Mouse (Mus musculus): Measurements from ENCODE around the gene Ceacam9.

The Ceacam9 gene

GRCm38 (mm10) chr7:16739056-16739604, 17.4 kb downstream of the Ceacam9 start:
- DNase-seq (ENCODE audit: low spot score in 2 of 2), result no peak

- DNase-seq (ENCODE audit: low spot score in 2 of 2), result no peak
Observed at GRCm38 (mm10) chr7:16745373-16745772, 23.6 kb downstream of the Ceacam9 start.

- no peak for DNase-seq (ENCODE audit: low spot score in 2 of 2)
Observed at GRCm38 (mm10) chr7:16746093-16746492, 24.4 kb downstream of the Ceacam9 start.

GRCm38 (mm10) chr7:16747656-16748055, 25.9 kb downstream of the Ceacam9 start:
- no peak for DNase-seq (ENCODE audit: low spot score in 2 of 2)

DNA sequence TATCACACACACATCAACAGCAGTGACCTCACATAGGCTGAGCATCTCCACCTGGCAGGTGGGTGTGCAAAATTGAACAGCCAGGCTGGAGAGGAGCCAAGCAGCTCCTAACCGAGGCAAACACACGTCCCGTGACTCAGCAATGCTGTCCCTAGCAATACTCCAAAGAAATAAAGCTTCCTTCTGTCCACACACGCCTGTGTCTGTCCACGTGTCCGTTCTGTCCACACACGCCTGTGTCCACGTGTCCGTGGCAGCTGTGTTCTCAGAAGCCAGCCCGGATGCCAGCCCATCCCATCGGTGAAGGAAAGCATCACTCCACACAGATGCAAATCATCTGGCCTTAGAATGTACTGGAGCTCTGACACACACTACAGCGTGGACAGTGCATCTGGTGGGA, 30.3 kb downstream of the Ceacam9 start:
- DNase-seq (ENCODE audit: low spot score in 2 of 2), result peak; percentile 44 to 66

DNA sequence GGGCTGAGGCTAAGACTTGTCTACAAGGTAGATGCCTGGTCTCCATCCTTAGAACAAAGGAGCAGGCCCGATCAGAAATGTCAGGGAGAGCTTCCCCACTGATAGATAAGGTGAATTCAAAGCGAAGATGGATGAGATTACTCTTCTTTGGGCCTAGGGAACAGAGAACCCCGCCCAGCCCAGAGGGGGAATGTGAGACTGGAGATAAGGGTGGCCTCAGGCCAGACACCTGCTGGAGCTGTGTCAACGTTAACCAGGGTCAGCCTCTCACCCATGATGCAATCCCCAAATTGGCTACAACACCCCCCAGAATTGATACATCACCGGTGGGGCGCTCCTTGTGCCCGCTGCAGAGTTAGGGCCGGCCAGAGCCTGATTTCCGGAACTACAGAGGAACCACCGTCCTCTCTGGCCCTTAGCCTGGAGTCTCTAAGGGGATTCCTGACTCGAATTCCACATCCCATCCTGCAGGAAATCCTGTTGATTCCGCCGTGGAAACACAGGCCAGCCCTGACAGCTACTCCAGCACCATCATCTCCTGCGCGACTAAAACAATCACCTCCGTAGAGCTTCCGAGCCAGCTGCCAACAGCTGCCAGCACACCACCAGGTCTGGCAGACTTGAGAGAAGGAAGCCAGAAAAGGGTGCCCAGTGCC, 33.8 kb downstream of the Ceacam9 start:
- no peak for DNase-seq (ENCODE audit: low spot score in 2 of 2)

DNA sequence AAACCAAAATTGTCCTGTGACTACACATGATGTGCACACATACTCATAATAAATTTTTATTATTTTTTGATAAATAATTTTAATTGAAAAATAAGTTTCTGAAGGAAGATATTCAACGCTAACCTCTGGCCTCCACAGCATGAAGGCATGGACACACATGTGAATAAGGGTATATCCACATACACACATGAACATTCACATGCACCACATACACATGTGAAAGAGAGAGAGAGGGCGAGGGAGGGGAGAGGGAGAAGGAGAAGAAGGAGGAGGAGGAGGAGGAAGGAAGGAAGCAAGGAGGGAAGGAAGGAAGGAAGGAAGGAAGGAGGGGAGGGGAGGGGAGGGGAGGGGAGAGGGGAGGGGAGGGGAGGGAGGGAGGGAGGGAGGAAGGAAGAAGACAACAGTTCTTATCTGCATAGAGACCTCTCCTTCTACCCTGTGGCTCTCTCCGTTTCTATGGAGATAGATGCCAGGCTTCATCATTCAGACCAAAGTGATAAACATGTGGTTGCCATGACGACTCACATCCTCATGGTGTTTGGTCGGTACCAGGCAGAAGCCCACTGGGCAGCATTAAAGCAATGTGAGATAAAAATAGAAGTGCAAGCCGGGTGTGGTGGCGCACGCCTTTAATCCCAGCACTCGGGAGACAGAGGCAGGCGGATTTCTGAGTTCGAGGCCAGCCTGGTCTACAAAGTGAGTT, 37.3 kb downstream of the Ceacam9 start:
- DNase-seq (ENCODE audit: low spot score in 2 of 2), result no peak

DNA sequence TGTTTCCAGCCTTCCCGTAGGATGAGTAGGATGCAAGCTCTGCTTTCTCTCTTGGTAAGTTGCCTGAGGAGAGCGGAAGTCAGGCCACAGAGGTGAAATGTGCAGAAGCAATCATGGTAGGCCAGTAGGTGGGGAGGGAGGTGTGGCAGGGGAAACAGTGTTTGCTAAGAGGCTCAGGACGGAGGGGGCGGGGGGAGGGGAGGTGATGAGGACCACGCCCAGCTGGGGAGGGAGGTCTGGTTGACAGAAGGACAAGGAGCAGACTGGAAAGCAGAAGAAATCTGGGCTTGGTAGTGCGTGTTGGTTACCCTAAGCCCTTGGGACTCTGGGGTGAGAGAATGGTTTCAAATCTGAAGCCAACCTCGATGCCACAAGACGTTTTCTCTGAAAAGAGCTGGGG, 38.6 kb downstream of the Ceacam9 start:
- DNase-seq (ENCODE audit: low spot score in 2 of 2), result no peak

- peak in 1 of 2 experiments; percentile 76 for DNase-seq (ENCODE audit: low spot score in 2 of 2)
Observed at GRCm38 (mm10) chr7:16761005-16761481, 39.3 kb downstream of the Ceacam9 start.

GRCm38 (mm10) chr7:16761630-16762029, 39.9 kb downstream of the Ceacam9 start:
- no peak for DNase-seq (ENCODE audit: low spot score in 2 of 2)

DNA sequence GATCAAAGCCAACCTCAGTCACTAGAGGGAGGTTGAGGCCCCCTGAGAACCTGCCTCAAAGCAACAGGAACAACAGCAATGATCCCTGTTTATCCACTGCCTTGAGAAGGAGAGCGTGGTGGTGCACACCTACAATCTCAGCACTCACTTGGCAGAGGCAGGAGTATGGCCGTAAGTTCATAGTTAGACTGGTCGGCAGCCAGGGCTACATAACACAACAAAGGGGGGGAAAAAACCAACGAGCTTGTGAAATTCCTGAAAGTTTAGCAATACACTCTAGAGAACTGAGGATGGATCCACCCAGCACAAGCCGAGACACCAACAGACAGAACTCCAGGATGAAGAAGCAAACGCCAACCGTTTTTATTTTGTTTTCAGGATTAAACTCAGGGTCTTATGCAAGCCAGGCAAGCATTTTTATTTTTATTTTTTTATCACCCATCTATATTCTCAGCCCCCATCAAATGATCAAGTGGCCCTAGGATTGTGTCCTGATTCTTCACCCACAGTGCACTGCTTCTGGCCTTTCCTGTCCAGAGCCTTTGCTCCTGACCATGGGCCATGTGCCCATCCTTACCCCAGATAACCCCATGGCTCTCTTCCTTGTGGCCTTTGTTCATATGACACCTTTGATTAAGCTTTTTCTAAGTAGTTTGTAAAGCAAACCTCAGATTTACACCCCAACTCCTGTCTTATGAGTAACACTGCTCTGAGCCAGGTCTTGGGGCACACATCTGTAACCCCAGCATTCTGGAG, 41.9 kb downstream of the Ceacam9 start:
- no peak for DNase-seq (ENCODE audit: low spot score in 2 of 2)

DNA sequence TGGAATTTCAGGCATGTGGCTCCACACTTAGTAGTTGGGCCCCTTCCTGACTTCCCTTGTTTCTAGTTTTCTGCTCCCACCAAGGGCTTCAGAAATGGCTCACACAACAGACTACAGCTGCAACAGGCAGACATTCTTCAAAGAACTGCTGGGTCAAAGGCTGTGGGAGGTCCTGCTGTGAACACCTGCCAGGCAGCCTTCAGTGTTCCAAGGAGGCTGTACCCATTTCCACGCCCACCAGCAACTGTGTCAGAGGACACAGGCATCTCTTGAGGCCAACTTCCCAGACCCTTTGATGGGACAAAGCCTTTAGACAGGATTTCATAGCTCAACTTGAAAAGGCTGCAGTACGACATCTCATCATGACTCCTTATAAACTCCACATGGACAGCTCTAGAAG, 44.7 kb downstream of the Ceacam9 start:
- no peak for DNase-seq (ENCODE audit: low spot score in 2 of 2)

Data from urinary bladder, adult 18-20 months (tissue).